Mouse (Mus musculus): ENCODE measurements around the gene Dab2ip.

Dab2ip gene

GRCm38 (mm10) chr2:35722821-35723220, 164.8 kb downstream of the Dab2ip start:
- DNase-seq, result peak; percentile 77

DNA sequence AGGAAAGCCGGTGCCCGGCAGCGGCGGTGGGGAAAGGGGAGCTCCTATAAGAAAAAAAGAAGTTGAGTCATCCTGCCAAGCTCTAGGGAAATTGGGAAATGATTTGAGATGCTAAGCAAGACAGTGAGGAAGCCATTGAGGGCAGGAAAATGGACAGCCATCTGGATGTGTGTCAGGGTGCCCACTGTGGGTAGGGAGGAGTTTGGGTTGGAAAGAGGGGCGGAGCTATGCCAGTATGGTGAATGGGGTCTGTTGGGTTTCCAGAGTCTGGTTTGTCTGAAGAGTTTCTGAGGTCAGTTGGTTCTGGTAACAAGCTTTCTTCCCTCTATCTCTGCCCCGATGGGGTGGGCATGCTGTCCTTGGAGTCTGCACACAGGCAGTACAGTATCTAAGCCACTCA, 165.2 kb downstream of the Dab2ip start:
- DNase-seq, result no peak

DNA sequence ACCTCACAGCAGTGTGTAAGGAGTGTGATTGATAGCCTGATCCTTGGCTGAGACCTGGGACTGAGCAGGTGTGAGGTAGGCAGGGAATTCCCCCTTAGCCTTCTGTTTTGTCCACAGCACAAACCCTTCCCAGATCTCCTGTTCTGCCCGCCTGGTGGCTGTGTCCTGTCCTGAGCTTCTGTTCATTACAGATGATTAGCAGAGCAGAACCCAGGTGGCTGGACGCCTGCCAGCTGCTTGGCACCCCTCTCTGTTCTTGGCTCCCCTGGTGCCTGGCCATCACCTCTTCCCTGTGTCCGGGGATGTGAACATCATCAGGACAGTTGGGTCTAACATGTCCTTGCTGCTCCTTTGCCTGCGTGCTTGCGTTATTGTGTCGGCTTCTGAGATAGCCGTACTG, 165.6 kb downstream of the Dab2ip start:
- DNase-seq, result peak; percentile 85

- no peak for DNase-seq
These were observed 170.6 kb downstream of the Dab2ip start for GRCm38 (mm10) chr2:35728633-35729032.

DNA sequence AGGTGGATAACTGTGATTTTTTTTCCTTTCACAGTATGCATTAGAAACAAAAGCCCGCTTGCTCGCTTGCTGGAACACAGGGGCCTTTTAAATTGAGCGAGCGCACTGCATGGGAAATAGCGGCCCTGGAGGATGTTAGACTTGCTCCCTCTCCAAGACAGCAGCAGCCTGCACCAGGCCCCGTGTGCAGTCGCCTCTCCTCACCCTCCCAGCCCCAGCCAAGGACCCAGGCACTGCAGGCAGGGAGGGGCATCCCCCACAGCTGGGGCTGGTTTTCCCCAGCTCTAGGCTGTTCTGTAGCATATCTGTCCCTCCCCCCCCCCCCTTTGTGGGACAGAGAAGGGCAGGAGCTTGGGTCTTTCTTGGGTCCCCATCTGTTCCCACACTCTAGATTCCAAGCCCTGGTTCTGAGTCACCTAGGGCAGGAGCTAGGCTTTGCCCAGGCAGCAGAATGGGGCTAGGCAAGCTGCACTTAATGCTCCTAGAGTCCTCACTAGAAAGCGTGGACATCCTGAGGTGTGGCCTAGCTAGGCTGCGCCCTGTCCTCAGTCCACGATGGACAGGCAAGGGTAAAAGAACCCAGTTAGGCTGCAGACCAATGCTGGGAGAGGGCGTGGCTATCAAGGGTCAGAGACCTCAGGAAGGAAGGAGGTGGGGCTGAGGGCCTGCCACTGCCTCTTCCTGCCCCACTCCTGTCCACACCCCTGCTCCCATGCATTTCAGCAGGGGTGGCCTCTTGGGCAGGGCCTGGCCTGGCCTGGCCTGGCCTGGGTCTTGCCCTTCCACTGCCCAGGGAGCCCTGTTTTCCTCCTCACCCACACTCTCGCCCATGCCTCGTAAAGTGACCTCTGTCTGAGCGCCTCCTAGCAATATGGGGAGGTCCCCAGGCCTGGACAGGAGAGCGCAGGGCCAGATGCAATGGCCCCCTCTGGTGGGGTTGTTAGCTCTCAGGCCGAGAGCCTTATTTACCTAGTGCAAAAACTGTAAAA, 171.3 kb downstream of the Dab2ip start:
- DNase-seq, result no peak

DNA sequence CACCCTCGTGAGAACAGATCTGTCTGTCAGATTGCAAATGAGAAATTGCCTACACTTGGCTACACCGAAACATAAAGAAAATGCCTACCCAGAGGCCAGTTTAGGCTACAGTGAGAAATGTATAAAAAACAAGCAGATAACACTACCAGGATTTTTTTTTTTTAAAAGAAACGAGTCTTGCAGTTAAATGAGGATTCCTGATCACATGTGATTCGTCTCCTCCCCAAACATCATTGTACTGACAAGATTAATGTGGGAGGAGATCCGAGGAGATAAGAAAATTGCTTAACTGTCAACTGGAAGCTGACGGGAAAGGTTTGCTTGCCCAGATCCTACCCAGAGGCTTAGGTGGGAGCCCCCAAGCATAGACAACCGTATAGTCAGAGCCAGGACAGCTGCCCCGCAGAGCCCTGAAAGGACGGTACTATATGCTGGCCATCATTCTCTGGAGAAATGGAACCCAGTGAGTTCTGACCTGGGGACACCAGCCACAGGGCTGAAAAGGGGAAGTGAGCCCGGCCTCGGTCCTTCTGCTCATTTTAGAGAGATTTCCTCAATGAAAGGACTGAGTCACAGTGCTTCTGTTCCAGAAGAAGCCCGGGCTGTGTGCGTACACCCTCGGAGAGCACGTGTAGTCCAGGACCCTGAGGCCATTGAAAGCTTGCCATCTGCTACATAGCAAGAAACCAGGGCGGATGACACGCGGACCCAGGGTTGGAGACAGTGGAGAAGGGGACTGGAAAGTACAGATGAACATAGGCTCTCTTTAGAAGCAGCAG, 173.8 kb downstream of the Dab2ip start:
- DNase-seq, result no peak

- no peak for DNase-seq
These were observed 176.9 kb downstream of the Dab2ip start for GRCm38 (mm10) chr2:35735001-35735400.

- DNase-seq, result no peak
These were observed 178.0 kb downstream of the Dab2ip start for GRCm38 (mm10) chr2:35736061-35736460.

DNA sequence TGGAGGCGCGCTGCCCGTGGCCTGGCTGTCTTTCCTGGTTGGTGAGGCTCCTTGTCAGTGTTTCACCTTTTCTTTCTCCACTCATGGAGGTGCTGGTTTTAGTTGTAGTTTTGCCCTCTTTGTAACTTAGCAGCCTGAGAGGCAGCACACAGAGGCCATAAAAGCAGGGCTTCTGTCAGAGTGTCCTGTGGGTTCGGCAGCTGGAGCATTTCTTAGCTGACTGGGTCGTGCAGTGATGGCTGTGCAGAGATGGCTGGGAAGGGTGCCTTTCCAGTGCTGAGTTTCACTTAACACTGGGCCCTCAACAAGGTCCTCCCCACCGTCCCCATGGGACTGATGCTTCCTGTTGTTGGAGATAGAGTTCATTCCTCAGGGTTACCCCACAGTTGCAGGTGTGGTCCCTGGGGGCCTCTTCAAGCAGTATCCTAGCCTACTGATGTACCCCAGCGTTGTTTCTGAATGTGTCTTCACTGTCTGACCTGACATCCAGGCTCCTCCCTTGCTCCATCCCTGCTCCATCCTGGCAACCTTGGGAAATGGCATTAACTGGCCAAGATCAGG, 179.5 kb downstream of the Dab2ip start:
- no peak for DNase-seq

DNA sequence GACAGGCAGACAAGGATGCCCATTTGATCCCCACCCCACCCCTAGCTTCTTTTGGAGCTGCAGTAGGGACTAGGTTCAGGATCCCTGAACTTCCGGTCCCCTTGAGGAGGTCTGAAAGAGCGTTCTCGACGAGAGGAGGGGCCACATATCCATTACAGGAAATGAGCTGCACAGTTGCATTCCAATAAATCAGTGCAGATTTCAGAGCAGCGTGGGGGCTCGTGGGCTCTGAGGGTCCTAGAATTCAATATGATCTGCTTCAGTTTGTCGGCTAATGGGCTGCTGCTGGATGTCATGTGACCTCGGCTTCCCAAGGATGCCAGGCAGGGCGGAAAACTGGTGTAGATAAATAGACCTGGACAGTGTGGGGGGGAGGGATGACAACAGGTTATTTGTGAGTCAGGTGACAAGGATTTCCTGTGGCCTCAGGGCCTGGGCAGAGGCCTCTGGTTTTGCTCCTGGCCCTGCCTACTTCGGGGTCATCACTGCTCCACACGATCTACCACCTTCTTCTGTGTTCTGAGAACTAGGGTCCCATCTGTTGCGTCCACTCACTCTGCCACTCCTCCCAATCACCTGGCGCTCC, 181.7 kb downstream of the Dab2ip start:
- no peak for DNase-seq

- DNase-seq, result peak; percentile 57
These were observed 187.8 kb downstream of the Dab2ip start for GRCm38 (mm10) chr2:35745876-35746275.

- DNase-seq, result peak; percentile 84
These were observed 188.6 kb downstream of the Dab2ip start for GRCm38 (mm10) chr2:35746638-35747037.

DNA sequence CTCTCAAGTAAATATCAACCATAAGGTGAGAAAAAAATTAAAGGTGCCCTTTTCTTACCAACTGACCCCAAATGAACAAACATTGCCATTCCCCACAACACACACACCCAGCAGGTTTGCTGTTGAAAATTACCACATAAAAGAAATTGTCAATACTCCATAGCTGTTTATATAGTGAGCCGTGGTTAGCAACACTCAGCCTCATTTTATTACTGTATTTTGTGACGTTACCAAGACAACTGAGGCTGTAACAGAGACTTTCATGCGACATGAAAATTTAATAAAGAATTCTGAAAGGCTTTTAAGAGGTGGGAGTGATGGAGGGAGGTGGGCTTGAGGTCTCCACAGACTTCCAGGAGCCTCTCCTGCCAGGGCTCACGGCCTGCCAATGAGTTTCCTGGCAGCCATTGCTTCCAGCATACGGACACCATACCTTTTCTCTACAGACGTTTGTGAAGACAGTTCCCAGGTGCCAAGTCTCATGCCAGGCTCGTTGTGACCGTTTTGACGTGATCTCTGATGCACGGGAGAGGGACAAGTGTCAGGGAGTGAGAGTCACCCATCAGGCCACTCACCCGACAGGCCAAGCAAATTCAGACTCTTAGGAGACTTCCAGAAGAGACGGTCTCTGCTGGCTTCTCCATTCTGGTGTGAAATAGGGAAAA, 189.4 kb downstream of the Dab2ip start:
- peak; percentile 71 for DNase-seq

- DNase-seq, result no peak
These were observed 192.6 kb downstream of the Dab2ip start for GRCm38 (mm10) chr2:35750533-35751141.

- DNase-seq, result peak; percentile 83
These were observed 193.9 kb downstream of the Dab2ip start for GRCm38 (mm10) chr2:35751781-35752505.

GRCm38 (mm10) chr2:35756467-35756866, 198.4 kb downstream of the Dab2ip start:
- no peak for DNase-seq

GRCm38 (mm10) chr2:35760352-35760751, 202.3 kb downstream of the Dab2ip start:
- no peak for DNase-seq

DNA sequence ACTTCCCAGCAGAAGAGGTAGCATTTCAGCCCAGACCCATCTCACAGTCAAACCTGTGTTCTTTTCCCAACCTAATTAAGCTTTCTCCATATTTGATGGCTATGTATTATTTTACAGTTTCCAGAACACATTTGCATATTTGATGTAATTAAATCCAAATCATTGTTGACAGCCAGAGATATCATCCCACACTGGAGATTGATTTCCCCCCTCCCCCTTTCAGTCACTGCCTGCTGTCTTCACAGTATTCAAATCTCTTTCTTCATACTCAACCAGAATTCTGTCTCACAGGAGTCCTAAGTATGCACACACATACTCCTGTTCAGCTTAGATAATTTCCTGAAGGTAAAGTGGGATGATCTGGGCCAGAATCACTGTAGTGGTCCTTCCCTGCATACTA, 202.8 kb downstream of the Dab2ip start:
- DNase-seq, result no peak

DNA sequence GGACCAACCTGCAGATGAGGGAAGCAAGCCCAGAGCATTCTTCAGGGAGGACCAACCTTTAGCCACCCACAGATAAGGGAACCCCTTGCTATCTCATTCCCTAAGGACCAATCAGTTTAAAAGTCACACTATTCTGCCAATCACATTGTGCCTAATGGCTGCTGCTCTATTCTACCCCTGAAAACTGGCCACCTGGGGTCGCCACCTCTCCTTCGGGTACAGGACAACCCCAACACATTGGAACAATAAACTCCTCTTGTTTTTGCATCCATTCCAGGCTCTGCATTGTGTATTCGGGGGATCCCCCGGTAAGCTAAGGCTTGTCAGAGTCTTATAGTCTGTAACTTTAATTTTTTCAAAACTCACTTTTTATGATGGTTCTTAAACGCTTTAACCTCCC, 203.4 kb downstream of the Dab2ip start:
- DNase-seq, result no peak

DNA sequence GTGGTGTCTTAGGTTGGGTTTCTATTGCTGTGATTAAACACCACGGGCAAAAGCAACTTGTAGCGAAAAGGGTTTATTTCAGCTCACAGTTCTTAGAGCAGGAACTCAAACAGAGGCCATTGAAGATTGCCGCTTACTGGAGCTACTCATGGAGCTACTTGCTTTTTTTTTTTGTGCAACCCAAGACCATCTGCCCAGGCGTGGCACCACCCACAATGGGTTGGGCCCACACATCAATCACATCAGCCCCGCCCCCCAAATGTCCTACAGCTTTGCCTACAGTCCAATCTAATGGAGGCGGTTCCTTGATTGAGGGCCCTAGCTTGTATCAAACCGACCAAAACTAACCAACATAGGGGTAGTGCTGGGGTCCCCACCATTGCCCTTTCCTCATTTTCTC, 205.8 kb downstream of the Dab2ip start:
- no peak for DNase-seq

- no peak for DNase-seq
These were observed 206.3 kb downstream of the Dab2ip start for GRCm38 (mm10) chr2:35764328-35764727.

Measured in cerebellum, adult 11-12 months (tissue).